Mouse (Mus musculus) kidney, adult 2 months (tissue): ENCODE data around the gene Serf2. TPM values are rescaled to one million over a fixed set of nuclear protein-coding genes. Genes with fewer than 3 reads are reported as not detected.

Source experiments
- DNase-seq: peaks from one replicate; pipeline ENCODE4 v3.0.0; 2021
- H3K27ac ChIP-seq: fragments of 200-500 bp; 2 replicates; pipeline ENCODE4 v1.5.1; 2012; ENCODE audit warnings: low read depth, low read length, control low read depth, inconsistent platforms; ENCODE audit not compliant: insufficient read depth
- H3K27me3 ChIP-seq: fragments of 200-500 bp; replicated peaks from 2 replicates; pipeline ENCODE4 v1.6.1; 2012; ENCODE audit warnings: mild to moderate bottlenecking, moderate library complexity, low read length, inconsistent platforms; ENCODE audit not compliant: control insufficient read depth, insufficient read depth
- H3K36me3 ChIP-seq: fragments of 200-500 bp; 2 replicates; pipeline ENCODE4 v1.6.1; 2012; ENCODE audit warnings: mild to moderate bottlenecking, moderate library complexity, low read length, inconsistent platforms; ENCODE audit not compliant: control insufficient read depth, insufficient read depth
- H3K4me1 ChIP-seq: fragments of 200-500 bp; 2 replicates; pipeline ENCODE4 v1.6.1; 2011; ENCODE audit warnings: low read length; ENCODE audit not compliant: control insufficient read depth, insufficient read depth
- H3K4me3 ChIP-seq: fragments of 200-500 bp; 2 replicates; pipeline ENCODE4 v1.5.1; 2011; ENCODE audit warnings: mild to moderate bottlenecking, low read depth, low read length, control low read depth; ENCODE audit not compliant: insufficient read depth
- CTCF ChIP-seq: fragments of 200-500 bp; conservative IDR thresholded peaks from 2 replicates; pipeline ENCODE4 v1.5.1; 2011; ENCODE audit warnings: low read depth, mild to moderate bottlenecking, control low read depth, low read length, moderate library complexity, mixed read lengths; ENCODE audit not compliant: insufficient read depth, insufficient read length
- POLR2A ChIP-seq: fragments of 200-500 bp; IDR thresholded peaks from one replicate; pipeline ENCODE4 v1.6.1; 2011; ENCODE audit warnings: low read depth, low read length, control low read depth
- WGBS: fragments of 180-500 bp; shearing (Covaris S2); methylation state at CpG from one replicate; pipeline ENCODE4 v1.1.7; 2018; 5-methylcytosine and 5-hydroxymethylcytosine counted together
- polyA plus RNA-seq: library from polyadenylated mRNA; depleted of rRNA; stranded (reverse); fragments of >200 nt; gene quantifications from 2 replicates; pipeline ENCODE4 v1.2.3, GENCODE M21; 2012

Serf2 gene
- polyA plus RNA-seq, 1 experiment: 400 TPM

DNA sequence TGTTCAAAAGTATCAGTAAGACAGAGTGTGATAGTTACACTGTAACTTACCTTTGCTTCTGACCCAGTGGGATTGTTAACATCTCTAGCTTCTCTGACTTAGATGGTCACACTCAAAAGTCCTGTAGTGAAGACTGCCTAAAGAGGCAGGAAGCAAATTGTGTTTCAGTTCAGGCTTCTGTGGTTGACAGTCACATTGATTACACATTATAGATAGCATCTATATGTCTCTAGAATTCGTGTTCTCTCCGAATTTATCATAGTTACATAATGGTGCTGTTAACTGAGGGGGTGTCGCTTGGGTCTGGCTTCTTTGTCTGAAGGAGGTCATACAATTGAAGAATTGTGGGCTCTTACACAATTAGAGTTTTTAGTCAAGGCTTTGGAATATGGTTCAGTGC, 33.9 kb upstream of the Serf2 start:
- Histone ChIP-seq H3K27me3 (no peaks in the 10 kb centered on the region), H3K4me3 (no peak overlapping the region), H3K36me3 (no peaks in the 10 kb centered on the region; the same call in 1 of the 2 replicates), H3K27ac (no peak overlapping the region), H3K4me1 (peaks cover 16% of the 10 kb centered on the region)
- DNase-seq: no peak
- no peak for TF ChIP-seq POLR2A
- no peak for TF ChIP-seq CTCF
- 30% methylated on average over 3 of the region's 3 CpGs for WGBS

DNA sequence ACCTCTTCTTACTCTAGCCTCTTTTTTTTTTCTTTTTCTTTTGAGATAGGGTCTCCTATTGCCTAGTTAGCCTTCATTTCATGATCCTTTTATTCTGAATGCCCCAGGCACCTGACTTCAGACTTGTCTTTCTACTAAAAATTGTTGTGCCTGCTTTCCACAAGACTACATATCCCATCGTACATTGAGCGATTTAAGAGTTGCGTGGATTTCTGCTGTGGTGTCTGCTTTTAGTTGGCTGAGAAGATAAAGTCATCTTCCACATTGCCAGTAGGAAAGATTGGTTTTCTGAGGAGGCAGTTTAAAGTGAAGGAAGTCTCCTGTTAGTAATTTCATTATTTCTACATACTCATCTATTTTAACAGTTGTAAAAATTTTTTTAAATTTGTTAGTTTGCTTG, 33.4 kb upstream of the Serf2 start:
- WGBS: 66% methylated on average over 3 of the region's 3 CpGs

GRCm38 (mm10) chr2:121416356-121416755, 32.6 kb upstream of the Serf2 start:
- 71% methylated on average over 6 of the region's 6 CpGs for WGBS
- peaks cover 16% of the 10 kb centered on the region for H3K4me1 ChIP-seq
- no peaks in the 10 kb centered on the region for H3K27me3 ChIP-seq
- H3K4me3 ChIP-seq: no peak overlapping the region
- no peak overlapping the region for H3K27ac ChIP-seq
- no peak for DNase-seq
- TF ChIP-seq POLR2A: no peak
- no peak for TF ChIP-seq CTCF
- H3K36me3 ChIP-seq: no peaks in the 10 kb centered on the region; the same call in 1 of the 2 replicates

More for the DNA sequence above, 33.4 kb upstream of the Serf2 start:
- DNase-seq: no peak
- H3K4me3 ChIP-seq: no peak overlapping the region
- TF ChIP-seq CTCF (no peak), POLR2A (no peak)
- H3K27me3 ChIP-seq: no peaks in the 10 kb centered on the region
- peaks cover 16% of the 10 kb centered on the region for H3K4me1 ChIP-seq
- no peaks in the 10 kb centered on the region; the same call in 1 of the 2 replicates for H3K36me3 ChIP-seq
- H3K27ac ChIP-seq: no peak overlapping the region

- Histone ChIP-seq H3K4me3 (no peak overlapping the region), H3K36me3 (peaks cover 4% of the 10 kb centered on the region), H3K4me1 (peaks cover 10% of the 10 kb centered on the region), H3K27me3 (no peaks in the 10 kb centered on the region), H3K27ac (no peak overlapping the region)
- 75% methylated on average over 3 of the region's 3 CpGs for WGBS
- no peak for DNase-seq
- no peak for TF ChIP-seq CTCF
- no peak for TF ChIP-seq POLR2A
These were observed 30.5 kb upstream of the Serf2 start for GRCm38 (mm10) chr2:121418476-121418875.

DNA sequence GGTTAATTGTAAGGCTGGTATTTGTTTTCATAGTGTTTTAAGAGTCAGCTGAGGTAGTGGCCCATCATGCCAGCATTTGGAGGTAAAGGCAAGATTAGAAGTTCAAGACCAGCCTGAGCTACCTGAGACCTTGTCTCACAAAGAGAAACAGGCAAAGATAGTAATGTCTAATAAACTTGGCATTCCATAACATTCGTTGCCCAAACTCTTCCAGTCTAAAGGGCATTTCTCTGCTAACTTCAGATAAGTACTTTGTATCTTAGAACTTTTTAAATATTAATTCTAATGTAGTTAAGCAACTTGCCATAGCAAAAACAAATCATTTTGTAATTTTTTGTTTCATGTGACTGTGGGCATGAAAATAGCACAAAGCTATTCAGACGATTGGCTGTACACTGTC, 25.8 kb upstream of the Serf2 start:
- DNase-seq: no peak
- 69% methylated on average over 2 of the region's 2 CpGs for WGBS

DNA sequence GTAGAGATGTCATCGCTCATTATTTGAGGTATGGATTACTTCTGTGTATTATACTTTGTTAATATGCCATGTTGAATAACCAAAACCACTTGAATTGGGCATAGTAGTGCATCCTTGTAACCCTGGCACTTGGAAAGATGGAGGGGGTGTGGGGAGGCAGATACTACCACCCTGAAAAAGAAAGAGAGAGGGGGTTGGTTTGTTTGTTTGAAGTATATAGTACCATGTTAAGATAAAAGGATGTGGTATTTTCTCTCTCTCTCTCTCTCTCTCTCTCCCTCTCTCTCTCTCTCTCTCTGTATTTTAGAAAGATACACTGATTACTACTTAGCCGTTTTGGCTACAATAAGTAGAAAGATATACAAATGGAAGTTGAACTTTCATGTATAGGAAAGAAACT, 23.1 kb upstream of the Serf2 start:
- no peaks in the 10 kb centered on the region; the same call in 1 of the 2 replicates for H3K4me1 ChIP-seq
- no peak for DNase-seq
- H3K4me3 ChIP-seq: no peak overlapping the region
- no peaks in the 10 kb centered on the region for H3K27me3 ChIP-seq
- WGBS: 93% methylated on average over 2 of the region's 2 CpGs
- peaks cover 15% of the 10 kb centered on the region for H3K36me3 ChIP-seq
- TF ChIP-seq CTCF: no peak
- no peak for TF ChIP-seq POLR2A
- no peak overlapping the region for H3K27ac ChIP-seq

More for the DNA sequence above, 25.8 kb upstream of the Serf2 start:
- Histone ChIP-seq H3K4me1 (no peaks in the 10 kb centered on the region; the same call in 1 of the 2 replicates), H3K27ac (no peak overlapping the region), H3K4me3 (no peak overlapping the region), H3K36me3 (peaks cover 10% of the 10 kb centered on the region), H3K27me3 (no peaks in the 10 kb centered on the region)
- TF ChIP-seq CTCF (no peak), POLR2A (no peak)

- Histone ChIP-seq H3K36me3 (peaks cover 30% of the 10 kb centered on the region), H3K27me3 (no peaks in the 10 kb centered on the region), H3K27ac (no peak overlapping the region), H3K4me3 (no peak overlapping the region), H3K4me1 (peaks cover under 1% of the 10 kb centered on the region; the same call in 1 of the 2 replicates)
- 100% methylated on average over 1 of the region's 1 CpGs for WGBS
- no peak for DNase-seq
- TF ChIP-seq CTCF (no peak), POLR2A (no peak)
These were observed 14.1 kb upstream of the Serf2 start for GRCm38 (mm10) chr2:121434854-121435253.
